Mouse (Mus musculus) ES-Bruce4 (cell line): Measurements from ENCODE around the gene Pkmyt1.

ENCODE experiments used
- CTCF ChIP-seq: IDR thresholded peaks from one replicate; pipeline ENCODE4 v1.8.1; 2011; ENCODE audit warnings: low read depth, low read length
- EP300 ChIP-seq: IDR thresholded peaks from 2 replicates; pipeline ENCODE4 v1.6.1; 2011; ENCODE audit warnings: low read depth, low read length; ENCODE audit not compliant: insufficient read depth
- POLR2A ChIP-seq: IDR thresholded peaks from one replicate; pipeline ENCODE4 v1.8.1; 2011; ENCODE audit warnings: low read length; ENCODE audit not compliant: insufficient read depth

- TF ChIP-seq POLR2A (no peak), CTCF (peak; percentile 70), EP300 (no peak)
Observed at GRCm38 (mm10) chr17:23746311-23746710, 20.2 kb downstream of the Pkmyt1 start.
